Mouse (Mus musculus) stomach, embryonic 14.5 days (tissue): ENCODE measurements around the gene Zfp128. TPM values are rescaled to one million over a fixed set of nuclear protein-coding genes. Genes with fewer than 3 reads are reported as not detected.
"Not testable (repeated sequence)": the region's sequence is repeated elsewhere in the genome, so short reads cannot be mapped to it uniquely, and the experiment has no call there.

Source experiments
- ATAC-seq: fragments of 200-750 bp; cut with Nextera tagmentation; 2 replicates; pipeline ENCODE4 v1.8.0; 2017; ENCODE audit warnings: low read depth, moderate TSS enrichment; ENCODE audit not compliant: insufficient number of reproducible peaks, insufficient read depth, low FRiP score
- H3K27ac ChIP-seq: fragments of 300-500 bp; sonication (generic); 2 replicates; pipeline ENCODE4 v1.5.1; 2014; ENCODE audit warnings: mild to moderate bottlenecking, low read length, moderate library complexity, mixed read lengths
- H3K27me3 ChIP-seq: fragments of 300-500 bp; sonication (generic); 2 replicates; pipeline ENCODE4 v1.6.1; 2014; ENCODE audit warnings: low read length, control low read depth, mixed read lengths; ENCODE audit not compliant: control insufficient read depth, insufficient read depth
- H3K36me3 ChIP-seq: fragments of 300-500 bp; sonication (generic); 2 replicates; pipeline ENCODE4 v1.6.1; 2014; ENCODE audit warnings: mild to moderate bottlenecking, control low read depth, low read length, moderate library complexity, mixed read lengths; ENCODE audit not compliant: control insufficient read depth, insufficient read depth
- H3K4me1 ChIP-seq: fragments of 300-500 bp; sonication (generic); 2 replicates; pipeline ENCODE4 v1.6.1; 2014; ENCODE audit warnings: low read length, control low read depth, mixed read lengths; ENCODE audit not compliant: control insufficient read depth, insufficient read depth
- H3K4me2 ChIP-seq: fragments of 300-500 bp; sonication (generic); replicated peaks from 2 replicates; pipeline ENCODE4 v1.6.1; 2014; ENCODE audit warnings: low read depth, low read length, control low read depth
- H3K4me3 ChIP-seq: fragments of 300-500 bp; sonication (generic); 2 replicates; pipeline ENCODE4 v1.5.1; 2014; ENCODE audit warnings: low read depth, low read length, control low read depth
- H3K9ac ChIP-seq: fragments of 300-500 bp; sonication (generic); replicated peaks from 2 replicates; pipeline ENCODE4 v1.6.1; 2014; ENCODE audit warnings: low read depth, mild to moderate bottlenecking, control low read depth, low read length, moderate library complexity, mixed read lengths
- H3K9me3 ChIP-seq: fragments of 300-500 bp; sonication (generic); 2 replicates; pipeline ENCODE4 v1.6.1; 2016; ENCODE audit warnings: low read depth, low read length, control low read depth; ENCODE audit not compliant: control insufficient read depth
- WGBS: fragments of 180-500 bp; shearing (Covaris S2); extraction: QIAGEN DNeasy Blood & Tissue Kit; methylation state at CpG from one replicate; pipeline ENCODE4 v1.1.7; 2014; 5-methylcytosine and 5-hydroxymethylcytosine counted together
- polyA plus RNA-seq: library from polyadenylated mRNA; unstranded; fragments of >200 nt; fragmentation: Nextera tagmentation; extraction: Ambion mirVana; gene quantifications from 2 replicates; pipeline ENCODE4 v1.2.1, GENCODE M21; 2014

Gene Zfp128
- polyA plus RNA-seq, 1 experiment from 2014 or later, result 4.6 TPM

GRCm38 (mm10) chr7:12909498-12909962 lies 28.6 kb downstream of the Zfp128 start:
- WGBS, result 40% methylated on average over 7 of the region's 7 CpGs
- Histone ChIP-seq H3K36me3 (peaks cover 21% of the 10 kb centered on the region), H3K4me1 (no peaks in the 10 kb centered on the region), H3K27ac (peak overlapping the region; percentile 84), H3K27me3 (no peaks in the 10 kb centered on the region), H3K4me3 (peak overlapping the region; percentile 33; the same call in 1 of the 2 replicates), H3K4me2 (peak overlapping the region; percentile 44), H3K9me3 (no peaks in the 10 kb centered on the region), H3K9ac (0 out of 2 replicates have a peak overlapping the region, but pooled peaks have one; percentile 11)
- ATAC-seq, result no peak

GRCm38 (mm10) chr7:12910181-12910668 lies 29.2 kb downstream of the Zfp128 start:
- Histone ChIP-seq H3K27me3 (no peaks in the 10 kb centered on the region), H3K9me3 (no peaks in the 10 kb centered on the region), H3K4me2 (peak overlapping the region; percentile 44), H3K9ac (0 out of 2 replicates have a peak overlapping the region, but pooled peaks have one; percentile 11), H3K36me3 (peaks cover 18% of the 10 kb centered on the region), H3K4me3 (peak overlapping the region; percentile 33), H3K27ac (peak overlapping the region; percentile 84), H3K4me1 (no peaks in the 10 kb centered on the region)
- ATAC-seq, result peak; percentile 76
- 6% methylated on average over 19 of the region's 19 CpGs for WGBS

- H3K27me3 ChIP-seq, result no peaks in the 10 kb centered on the region
- H3K9ac ChIP-seq, result no peak overlapping the region
- ATAC-seq, result no peak
- H3K27ac ChIP-seq, result no peak overlapping the region
- no peaks in the 10 kb centered on the region for H3K9me3 ChIP-seq
- no peak overlapping the region for H3K4me3 ChIP-seq
- no peaks in the 10 kb centered on the region for H3K4me1 ChIP-seq
- no peaks in the 10 kb centered on the region for H3K36me3 ChIP-seq
- no peak overlapping the region for H3K4me2 ChIP-seq
These were observed 32.6 kb downstream of the Zfp128 start for GRCm38 (mm10) chr7:12913556-12913955.

- H3K9me3 ChIP-seq, H3K4me1 ChIP-seq, H3K27ac ChIP-seq, H3K4me3 ChIP-seq, H3K4me2 ChIP-seq, H3K9ac ChIP-seq, ATAC-seq, H3K27me3 ChIP-seq: not testable (repeated sequence)
- H3K36me3 ChIP-seq, result peaks cover 26% of the 10 kb centered on the region
- 77% methylated on average over 7 of the region's 8 CpGs for WGBS
These were observed 39.5 kb downstream of the Zfp128 start for GRCm38 (mm10) chr7:12920495-12920894.

- H3K4me2 ChIP-seq, result peak overlapping the region; percentile 74
- no peak for ATAC-seq
- 3% methylated on average over 3 of the region's 3 CpGs for WGBS
- H3K27ac ChIP-seq, result peak overlapping the region; percentile 97
- no peaks in the 10 kb centered on the region for H3K27me3 ChIP-seq
- peaks cover 11% of the 10 kb centered on the region for H3K4me1 ChIP-seq
- H3K9me3 ChIP-seq, result no peaks in the 10 kb centered on the region
- peaks cover 34% of the 10 kb centered on the region for H3K36me3 ChIP-seq
- H3K4me3 ChIP-seq, result peak overlapping the region; percentile 87
- H3K9ac ChIP-seq, result peak overlapping the region; percentile 65
These were observed 40.3 kb downstream of the Zfp128 start for GRCm38 (mm10) chr7:12921318-12921704.

- WGBS, result under 1% methylated on average over 55 of the region's 55 CpGs
These were observed 40.9 kb downstream of the Zfp128 start, which contains the start of gene Rps5 for GRCm38 (mm10) chr7:12921705-12922465. Gene Rps5 (plus strand): TSS chr7:12922290.

GRCm38 (mm10) chr7:12922729-12923128 lies 41.8 kb downstream of the Zfp128 start:
- ATAC-seq, result no peak
- Histone ChIP-seq H3K9me3 (no peaks in the 10 kb centered on the region), H3K9ac (peak overlapping the region; percentile 89), H3K27ac (peak overlapping the region; percentile 11; the same call in 1 of the 2 replicates), H3K4me3 (peak overlapping the region; percentile 87), H3K36me3 (peaks cover 40% of the 10 kb centered on the region), H3K27me3 (no peaks in the 10 kb centered on the region), H3K4me2 (peak overlapping the region; percentile 93), H3K4me1 (peaks cover 11% of the 10 kb centered on the region)
- 4% methylated on average over 8 of the region's 8 CpGs for WGBS

More at GRCm38 (mm10) chr7:12921705-12922465, 40.9 kb downstream of the Zfp128 start, which contains the start of gene Rps5:
- peak within 1 kb of the TSS; percentile 97 for H3K27ac ChIP-seq
- no peaks in the 10 kb centered on the region for H3K9me3 ChIP-seq
- H3K4me3 ChIP-seq, result peak within 1 kb of the TSS; percentile 87
- H3K9ac ChIP-seq, result peak within 1 kb of the TSS; percentile 89
- H3K36me3 ChIP-seq, result peaks cover 40% of the 10 kb centered on the region
- peaks cover 11% of the 10 kb centered on the region for H3K4me1 ChIP-seq
- ATAC-seq, result peak; percentile 98
- H3K4me2 ChIP-seq, result peak within 1 kb of the TSS; percentile 93
- no peaks in the 10 kb centered on the region for H3K27me3 ChIP-seq

GRCm38 (mm10) chr7:12926316-12926715 lies 45.3 kb downstream of the Zfp128 start:
- no peak overlapping the region for H3K9ac ChIP-seq
- peaks cover 16% of the 10 kb centered on the region for H3K4me1 ChIP-seq
- H3K4me3 ChIP-seq, result no peak overlapping the region
- no peak for ATAC-seq
- WGBS, result 83% methylated on average over 7 of the region's 7 CpGs
- H3K4me2 ChIP-seq, result no peak overlapping the region
- H3K27me3 ChIP-seq, result no peaks in the 10 kb centered on the region
- no peaks in the 10 kb centered on the region for H3K9me3 ChIP-seq
- H3K27ac ChIP-seq, result no peak overlapping the region
- H3K36me3 ChIP-seq, result peaks cover 40% of the 10 kb centered on the region
